Mouse (Mus musculus) lung, postnatal 0 days (tissue): ENCODE results near the gene Pdlim4.

Experiments
- CTCF ChIP-seq: IDR thresholded peaks from 2 replicates; pipeline ENCODE4 v1.5.1; 2016; ENCODE audit warnings: antibody characterized with exemption, mild to moderate bottlenecking
- EP300 ChIP-seq: IDR thresholded peaks from 2 replicates; pipeline ENCODE4 v1.6.1; 2016; ENCODE audit warnings: antibody characterized with exemption, mild to moderate bottlenecking, control low read depth

DNA sequence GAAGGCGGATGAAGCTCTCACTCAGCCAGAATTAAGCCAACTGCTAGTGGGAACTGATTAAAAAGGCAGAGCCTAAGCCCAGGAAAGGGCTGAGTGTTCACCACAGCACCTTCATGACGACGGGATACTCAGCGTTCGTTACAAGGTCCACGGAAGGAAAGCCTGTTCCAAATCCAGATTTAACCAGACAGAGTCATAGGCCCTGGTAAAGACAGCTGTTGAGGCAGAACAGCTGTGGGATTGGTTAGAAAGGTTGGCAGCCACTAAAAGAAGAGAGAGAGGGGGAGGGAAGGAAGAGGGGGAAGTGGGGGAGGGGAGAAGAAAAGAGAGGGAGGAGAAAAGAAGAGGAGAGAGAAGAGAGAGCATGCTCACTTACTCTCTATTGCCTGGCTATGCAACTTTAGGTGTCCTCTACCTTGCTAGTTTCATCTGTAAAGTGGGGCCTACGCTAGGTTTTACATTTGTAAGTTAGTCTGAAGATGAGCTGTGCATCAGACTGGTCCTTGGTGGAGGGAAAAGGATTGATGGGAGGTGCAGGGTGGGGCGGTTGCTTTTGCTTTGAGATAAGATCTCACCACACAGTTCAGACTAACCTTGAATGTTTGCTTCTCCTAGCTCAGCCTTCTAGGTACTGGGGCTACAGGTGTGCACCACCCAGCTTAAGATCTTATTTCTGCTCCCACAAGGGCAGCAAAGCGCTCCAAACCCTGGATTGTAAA is 5.9 kb downstream of the Pdlim4 start:
- TF ChIP-seq CTCF: no peak
- no peak for TF ChIP-seq EP300
